Mouse (Mus musculus): ENCODE results near the gene Pdzrn3.

Gene Pdzrn3

DNA sequence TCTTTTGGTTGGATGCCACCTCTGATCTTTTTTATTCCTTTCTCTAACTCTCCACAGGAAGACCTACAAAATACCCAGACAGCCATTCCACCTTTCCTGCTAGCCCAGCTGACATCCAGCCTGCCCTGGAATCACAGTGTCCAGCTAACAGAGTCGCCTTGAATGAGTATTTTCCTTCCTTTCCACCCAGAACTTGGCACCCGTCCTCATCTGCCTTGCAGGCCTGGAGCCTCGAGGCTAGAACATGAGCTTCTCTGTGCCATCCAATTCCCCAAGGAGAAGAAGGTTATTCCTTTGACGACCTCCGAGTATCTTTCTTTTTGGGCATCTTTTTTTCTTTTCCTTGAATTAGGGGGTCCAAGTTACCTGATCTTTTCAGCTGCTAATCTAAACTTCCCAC lies 181.8 kb downstream of the Pdzrn3 start:
- DNase-seq (ENCODE audit: low read depth) = no peak

DNA sequence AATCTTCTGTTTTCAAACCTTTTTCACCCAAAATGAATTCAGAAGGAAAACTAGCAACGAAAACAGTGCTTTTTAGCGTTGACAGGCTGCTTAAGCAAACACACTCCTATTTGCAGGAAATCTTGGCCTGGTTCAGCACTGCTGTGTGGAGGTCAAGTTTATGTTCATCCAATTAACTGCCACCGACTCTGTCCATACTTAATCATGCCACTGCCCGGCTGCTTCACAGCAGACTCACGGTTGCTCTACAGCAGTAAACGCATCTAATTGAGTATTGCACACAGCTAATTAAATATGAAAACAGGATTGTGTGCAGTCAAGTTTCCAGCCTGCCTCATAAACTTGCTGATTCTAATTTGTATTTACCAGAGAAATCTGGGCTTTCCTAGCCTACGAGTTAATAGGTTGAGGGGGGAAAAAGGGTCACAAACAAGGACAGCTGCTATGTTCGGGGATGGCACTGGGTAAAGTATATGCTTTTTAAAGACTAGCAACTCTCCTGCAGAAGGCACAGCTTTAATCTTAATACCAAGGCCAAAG lies 183.2 kb downstream of the Pdzrn3 start:
- no peak for DNase-seq (ENCODE audit: low read depth)

DNA sequence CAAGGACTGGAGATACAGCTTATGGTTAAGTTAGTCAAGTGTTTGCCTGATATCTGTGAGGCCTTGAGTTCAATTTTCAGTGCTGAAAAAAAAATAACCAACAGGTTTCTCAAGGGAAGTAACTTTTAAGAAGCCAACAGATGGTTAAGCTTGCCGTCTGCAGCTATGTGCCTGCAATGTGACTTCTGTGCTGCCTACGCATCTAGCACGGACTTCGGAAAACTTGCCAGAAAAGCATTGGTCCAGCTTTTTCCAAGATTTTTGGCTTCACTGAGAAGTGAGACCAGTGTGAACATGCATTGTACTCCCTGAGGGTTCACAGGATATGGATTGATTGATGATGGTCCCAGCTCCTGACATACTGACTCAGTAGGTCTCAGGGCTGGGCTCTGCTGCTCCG lies 186.1 kb downstream of the Pdzrn3 start:
- DNase-seq (ENCODE audit: low read depth) = no peak

DNA sequence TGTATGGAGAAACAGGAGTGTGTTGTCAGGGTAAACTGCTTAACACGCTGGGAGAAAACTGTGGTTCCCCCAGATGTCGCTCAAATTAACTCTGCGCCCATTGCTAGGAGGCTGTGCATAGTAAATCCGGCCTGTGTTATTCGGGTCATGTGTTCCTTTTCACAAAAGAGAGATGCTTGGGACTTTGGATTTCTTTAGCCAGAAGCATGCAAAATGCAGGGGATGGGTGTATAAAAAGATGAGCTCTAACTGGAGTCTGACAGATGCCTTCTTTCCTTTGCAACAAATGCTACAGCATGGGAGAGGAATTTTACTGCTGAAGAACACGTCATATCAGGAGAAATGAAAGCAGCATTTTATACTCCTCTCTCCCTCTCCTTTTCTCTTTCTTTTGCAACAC lies 190.4 kb downstream of the Pdzrn3 start:
- DNase-seq (ENCODE audit: low read depth) = no peak

DNA sequence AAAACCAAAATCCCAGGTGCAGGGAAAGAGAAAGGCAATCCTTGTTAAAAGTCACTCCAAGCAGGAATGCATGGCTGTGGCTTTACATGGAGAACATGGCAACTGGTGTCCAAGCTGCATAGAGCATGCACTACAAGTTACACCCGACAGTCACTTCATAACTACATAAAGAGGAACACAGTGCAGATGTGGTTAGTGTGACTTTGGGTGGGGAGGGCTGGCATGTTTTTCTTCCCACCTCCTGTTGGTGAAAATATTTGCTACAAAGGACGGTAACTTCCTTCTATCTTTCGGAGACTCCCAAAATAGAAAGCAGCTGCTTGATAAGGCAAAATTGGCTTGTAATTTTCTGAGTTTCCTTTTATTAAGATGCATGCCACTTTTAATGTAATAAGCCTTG lies 190.8 kb downstream of the Pdzrn3 start:
- DNase-seq (ENCODE audit: low read depth) = no peak

DNA sequence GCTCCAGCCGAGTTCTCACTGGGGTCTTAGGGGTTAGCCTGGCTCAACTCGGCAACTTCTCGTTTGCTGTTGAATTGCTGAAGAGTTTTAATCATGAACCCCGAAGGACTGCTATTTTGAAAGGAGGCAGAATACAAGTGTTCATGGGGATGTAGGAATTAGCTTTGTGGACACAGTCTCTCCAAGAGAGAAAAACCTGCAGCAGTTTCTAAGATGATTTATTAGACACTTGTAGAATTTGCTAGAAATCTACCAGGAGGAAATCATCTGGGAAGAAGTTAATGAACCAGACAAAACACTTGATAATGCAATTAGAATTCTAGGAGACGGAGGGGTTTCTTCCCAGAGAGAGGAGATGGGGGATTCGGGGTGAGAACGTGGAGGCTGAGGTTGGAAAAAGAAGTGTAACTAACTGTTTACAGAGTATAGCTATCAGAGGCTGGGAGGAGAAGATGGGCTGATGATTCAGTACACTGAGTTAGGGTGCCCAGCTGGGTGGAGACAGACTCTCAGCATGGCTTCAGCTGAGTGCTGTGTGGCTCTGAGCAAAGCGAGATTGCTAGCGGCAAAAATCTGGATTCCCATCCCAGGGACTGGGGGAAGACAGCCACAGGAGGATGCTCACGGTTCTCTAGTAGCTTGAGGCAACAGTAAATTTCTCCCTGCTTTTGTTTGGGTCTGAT lies 193.5 kb downstream of the Pdzrn3 start:
- DNase-seq (ENCODE audit: low read depth) = no peak

DNA sequence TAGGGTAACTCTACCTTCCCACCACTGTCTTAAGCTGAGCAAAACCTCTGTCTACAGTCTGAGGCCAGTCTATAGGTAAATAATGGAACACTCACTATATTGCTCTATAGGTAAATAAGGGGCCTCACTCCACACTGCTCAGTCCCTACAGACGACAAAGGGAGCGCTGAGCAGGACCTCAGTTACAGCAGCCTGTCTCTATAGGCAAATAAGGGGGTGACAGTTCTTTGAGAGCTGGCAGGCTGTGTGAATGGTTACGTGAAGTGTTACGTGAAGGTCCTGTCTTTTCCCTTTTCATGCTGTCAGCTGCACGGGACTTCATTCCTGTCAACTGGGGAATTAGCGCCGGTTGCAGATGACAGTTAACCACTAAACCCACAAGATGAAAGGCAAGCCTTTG lies 207.0 kb downstream of the Pdzrn3 start:
- DNase-seq (ENCODE audit: low read depth) = no peak

DNA sequence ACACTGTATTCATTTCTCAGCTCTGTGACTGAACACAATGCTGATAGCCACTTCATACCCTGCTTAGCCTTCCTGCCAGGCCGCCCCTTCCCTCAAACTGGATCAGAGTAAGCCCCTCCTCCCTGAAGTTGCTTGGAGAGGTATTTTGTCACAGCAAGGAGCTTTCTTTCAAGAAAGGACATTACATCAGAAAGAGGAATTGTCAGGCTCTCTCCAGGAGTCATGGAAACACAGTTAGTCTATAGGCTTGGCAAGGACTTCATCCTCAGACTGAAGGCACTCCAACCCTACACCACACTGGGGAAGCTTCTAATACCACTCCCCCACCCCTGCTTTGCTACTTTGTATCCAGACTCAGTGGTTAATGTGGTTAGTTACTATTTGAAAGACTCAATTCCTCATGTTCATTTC lies 224.2 kb downstream of the Pdzrn3 start:
- DNase-seq (ENCODE audit: low read depth) = no peak

DNA sequence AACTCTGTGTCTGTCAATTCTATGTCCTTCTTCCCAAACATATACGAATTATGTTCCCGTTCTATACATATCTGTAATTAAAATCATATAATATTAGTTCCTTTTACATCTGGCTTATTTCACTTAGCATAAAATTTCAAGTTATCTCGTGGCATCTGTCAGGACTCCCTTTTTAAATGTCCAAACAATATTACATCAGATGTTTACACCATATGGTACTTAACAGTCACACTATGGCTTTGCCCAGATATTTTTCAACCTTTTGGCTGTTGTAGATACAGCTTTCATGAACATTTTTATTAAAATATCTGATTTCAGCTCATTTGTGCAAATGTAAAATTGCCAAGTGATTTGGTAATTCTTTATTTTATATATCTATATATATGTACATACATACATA lies 242.3 kb downstream of the Pdzrn3 start:
- no peak for DNase-seq (ENCODE audit: low read depth)

DNA sequence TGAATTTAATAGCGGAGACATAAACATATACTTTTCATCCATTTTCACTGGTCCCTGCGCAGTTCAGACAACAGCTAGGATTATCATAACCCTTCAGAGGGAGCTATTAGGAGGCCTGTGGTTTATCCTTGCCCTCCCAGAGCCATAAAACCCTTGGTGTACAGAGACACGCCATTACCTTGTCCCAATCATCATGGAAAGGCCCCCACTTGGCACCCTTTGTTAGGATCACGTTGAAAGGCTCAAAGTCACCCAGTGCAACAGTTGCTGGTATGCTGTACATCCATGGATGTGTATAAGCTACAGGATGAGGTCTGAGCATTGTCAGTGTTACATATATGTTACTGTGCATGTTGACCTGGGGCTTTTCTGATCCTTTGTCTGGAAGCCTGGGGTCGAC lies 252.3 kb downstream of the Pdzrn3 start:
- DNase-seq (ENCODE audit: low read depth) = no peak

DNA sequence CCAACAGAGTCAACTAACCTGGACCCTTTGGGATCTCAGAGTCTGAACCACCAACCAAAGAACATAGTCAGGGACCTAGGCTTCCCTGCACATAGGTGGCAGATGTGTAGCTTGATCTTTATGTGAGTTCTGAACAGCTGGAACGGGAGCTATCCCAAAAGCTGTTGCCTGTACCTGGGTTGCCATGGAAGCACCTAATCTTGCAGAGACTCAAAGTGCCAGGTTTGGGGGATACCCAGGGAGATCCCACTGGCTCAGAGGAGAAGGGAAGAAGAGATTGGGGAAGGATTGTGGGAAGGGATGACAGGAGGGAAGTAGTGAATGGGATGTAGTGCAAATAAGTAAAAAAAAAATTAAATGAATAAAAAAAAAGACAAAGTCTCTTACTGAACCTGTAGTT lies 268.7 kb downstream of the Pdzrn3 start:
- no peak for DNase-seq (ENCODE audit: low read depth)

DNA sequence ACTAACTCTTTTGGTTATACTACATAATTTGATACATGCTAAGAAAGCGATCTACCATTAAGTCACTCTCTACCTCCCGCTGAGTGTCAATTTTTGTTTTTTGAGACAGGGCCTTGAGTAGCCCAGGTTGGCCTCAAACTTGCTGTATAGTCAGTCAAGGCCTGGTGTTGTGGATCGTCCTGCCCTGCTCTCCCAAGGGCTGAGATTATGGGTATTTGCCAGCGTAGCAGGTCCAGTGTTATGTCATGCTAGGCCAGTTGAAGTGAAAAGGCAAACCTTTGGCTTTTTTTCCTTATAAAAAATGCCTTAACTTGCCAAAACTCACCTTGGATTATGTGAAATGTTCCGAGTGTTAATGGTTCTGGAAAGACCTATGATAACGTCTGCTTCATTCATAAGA lies 274.2 kb downstream of the Pdzrn3 start:
- DNase-seq (ENCODE audit: low read depth) = no peak

DNA sequence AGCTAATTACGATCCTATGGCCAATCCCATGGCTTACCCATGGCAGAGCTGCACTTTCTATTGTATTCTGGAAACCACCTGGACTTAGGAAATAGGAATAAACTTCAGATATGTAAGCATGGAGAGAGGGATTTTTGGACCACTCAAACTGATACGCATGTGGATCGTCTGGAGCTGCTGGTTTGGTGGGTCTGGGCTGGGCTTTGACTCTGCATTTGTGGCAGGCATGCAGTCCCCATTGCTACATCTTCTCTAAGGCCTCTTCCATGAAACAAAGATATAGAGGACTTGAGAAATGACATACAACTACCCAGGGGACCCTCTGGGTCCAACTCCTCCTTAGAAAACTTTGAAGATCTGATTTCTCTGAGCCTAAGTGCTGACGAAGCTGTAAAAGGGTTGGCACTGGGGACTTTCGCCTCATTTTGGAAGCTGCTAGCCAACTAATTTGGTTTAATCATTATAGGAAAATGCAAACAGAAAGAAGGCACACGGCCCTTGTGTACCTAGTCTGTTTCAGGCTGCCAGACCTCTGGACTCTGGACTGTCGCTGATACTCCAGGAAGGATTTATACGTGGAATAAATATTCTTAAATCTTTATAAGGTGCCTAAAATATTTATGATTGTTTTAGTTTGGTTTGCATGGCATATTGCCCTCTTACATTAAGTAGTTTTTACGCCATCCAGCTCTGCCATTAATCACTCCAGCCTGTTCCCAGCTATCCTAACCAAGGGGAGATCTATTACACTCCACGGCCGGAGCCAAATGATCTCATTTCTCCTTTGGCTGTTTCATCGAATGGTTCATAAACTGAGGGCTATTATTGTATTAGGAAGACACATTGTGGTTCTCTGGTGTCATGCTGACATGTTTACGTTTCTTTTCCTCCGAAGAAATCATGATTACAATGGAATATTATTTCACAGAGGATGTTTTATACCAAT lies 275.7 kb downstream of the Pdzrn3 start:
- no peak for DNase-seq (ENCODE audit: low read depth)
